8 mouse cellular contexts compared by ENCODE assay signal in the genomic region with DNA sequence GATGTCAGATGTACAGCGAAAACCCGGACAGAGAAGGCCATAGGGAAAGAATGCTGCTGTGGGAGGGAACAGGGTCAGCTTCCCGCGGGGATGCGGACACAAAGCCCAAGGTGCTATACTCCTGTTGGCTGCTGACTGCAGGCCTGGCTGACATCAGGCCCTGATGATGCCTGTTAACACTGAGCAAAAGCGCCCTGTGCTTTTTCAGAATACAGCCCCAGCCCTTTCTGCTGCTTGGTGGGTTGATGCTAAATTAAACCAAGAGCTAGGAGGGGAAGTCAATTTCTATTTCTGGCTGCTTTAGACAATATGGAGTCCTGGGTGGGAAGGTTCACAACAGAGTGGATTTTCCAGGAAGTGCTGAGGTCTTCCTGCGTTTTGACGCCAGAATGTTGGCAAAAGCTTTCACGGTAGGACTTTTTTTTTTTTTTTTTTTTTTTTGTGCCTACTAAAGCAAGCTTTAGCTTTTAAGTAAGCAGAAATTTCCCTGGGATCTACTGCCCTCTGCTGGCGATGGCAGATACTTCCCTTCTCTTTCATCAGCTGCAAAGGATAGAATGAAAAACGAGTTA.
DNase-seq lines count a peak whose midpoint lies in the region; ATAC-seq lines count a peak whose summit lies in the region.

No protein-coding gene starts in this region.

- WGBS in heart, embryonic 14.5 days: 1% methylated on average over 11 of the region's 11 CpGs
- WGBS in liver, embryonic 11.5 days: 13% methylated on average over 11 of the region's 11 CpGs
- WGBS in neural tube, embryonic 13.5 days: 5% methylated on average over 11 of the region's 11 CpGs

- H3K4me3 ChIP-seq in heart, embryonic 14.5 days (ENCODE audit: control insufficient read depth in 1 of 2, insufficient read depth in 1 of 2, low read depth in 1 of 2, low read length in 2 of 2): 0 out of 4 replicates have a peak overlapping the region, but pooled peaks of 1 of the 2 experiments have one; percentile 10
- no peak overlapping the region for H3K4me3 ChIP-seq in liver, embryonic 11.5 days (ENCODE audit: low read depth, low read length)
- H3K4me3 ChIP-seq in neural tube, embryonic 13.5 days: no peak overlapping the region

- no peaks in the 10 kb centered on the region for H3K27me3 ChIP-seq in heart, embryonic 14.5 days (ENCODE audit: control insufficient read depth, insufficient read depth, low read length)
- H3K27me3 ChIP-seq in liver, embryonic 11.5 days (replicated peaks; ENCODE audit: control insufficient read depth, insufficient read depth, low read length): 0 out of 2 replicates have a peak, but pooled peaks cover 2% of the 10 kb centered on the region
- no peaks in the 10 kb centered on the region for H3K27me3 ChIP-seq in neural tube, embryonic 13.5 days

- ATAC-seq in heart, embryonic 14.5 days (ENCODE audit: insufficient number of reproducible peaks, insufficient read depth, low FRiP score, low read depth): peak; percentile 70
- no peak; the same call in 1 of the 2 replicates for ATAC-seq in liver, embryonic 11.5 days (replicated peaks; ENCODE audit: low FRiP score)
- ATAC-seq in neural tube, embryonic 13.5 days (ENCODE audit: low read depth): no peak

- DNase-seq in B cell, adult 2 months: peak; percentile 79 to 81
- DNase-seq in brain, adult 2 months (ENCODE audit: low read depth, low spot score): peak; percentile 90
- peak; percentile 70 for DNase-seq in fibroblast of lung, adult 2 months (ENCODE audit: low read depth)
- DNase-seq in kidney, postnatal 10 days: peak; percentile 93
- peak; percentile 59 for DNase-seq in liver, embryonic 11.5 days (ENCODE audit: low spot score)
- DNase-seq in testis, postnatal 10 days (ENCODE audit: low spot score): peak; percentile 89

- no peaks in the 10 kb centered on the region for H3K36me3 ChIP-seq in heart, embryonic 14.5 days (ENCODE audit: control insufficient read depth, insufficient read depth, low read length)
- H3K36me3 ChIP-seq in liver, embryonic 11.5 days (ENCODE audit: control insufficient read depth, insufficient read depth, low read length): no peaks in the 10 kb centered on the region
- no peaks in the 10 kb centered on the region for H3K36me3 ChIP-seq in neural tube, embryonic 13.5 days

- peak overlapping the region; percentile 54 for H3K4me2 ChIP-seq in heart, embryonic 14.5 days (ENCODE audit: low read length)
- H3K4me2 ChIP-seq in liver, embryonic 11.5 days: no peak overlapping the region
- H3K4me2 ChIP-seq in neural tube, embryonic 13.5 days: peak overlapping the region; percentile 41

- peaks cover 23 to 36% of the 10 kb centered on the region in 2 experiments for H3K4me1 ChIP-seq in heart, embryonic 14.5 days (ENCODE audit: control insufficient read depth in 2 of 2, insufficient read depth in 2 of 2, low read length in 2 of 2)
- peaks cover 2% of the 10 kb centered on the region; the same call in 1 of the 2 replicates for H3K4me1 ChIP-seq in liver, embryonic 11.5 days (replicated peaks; ENCODE audit: control insufficient read depth, insufficient read depth, low read length)
- peaks cover 48% of the 10 kb centered on the region for H3K4me1 ChIP-seq in neural tube, embryonic 13.5 days (replicated peaks)

- peak overlapping the region; percentile 94 to 95 for H3K27ac ChIP-seq in heart, embryonic 14.5 days (replicated peaks in 1 of 2; ENCODE audit: control insufficient read depth in 1 of 2, insufficient read depth in 1 of 2, low read depth in 2 of 2, low read length in 2 of 2)
- H3K27ac ChIP-seq in liver, embryonic 11.5 days (ENCODE audit: low read depth, low read length): no peak overlapping the region
- peak overlapping the region; percentile 80 for H3K27ac ChIP-seq in neural tube, embryonic 13.5 days (replicated peaks)

- no peaks in the 10 kb centered on the region for H3K9me3 ChIP-seq in heart, embryonic 14.5 days (ENCODE audit: control insufficient read depth, low read length)
- H3K9me3 ChIP-seq in liver, embryonic 11.5 days (ENCODE audit: control insufficient read depth, low read length): no peaks in the 10 kb centered on the region
- no peaks in the 10 kb centered on the region for H3K9me3 ChIP-seq in neural tube, embryonic 13.5 days

- H3K9ac ChIP-seq in heart, embryonic 14.5 days (ENCODE audit: low read length): peak overlapping the region; percentile 58
- H3K9ac ChIP-seq in liver, embryonic 11.5 days (ENCODE audit: low read depth, low read length): no peak overlapping the region
- H3K9ac ChIP-seq in neural tube, embryonic 13.5 days: peak overlapping the region; percentile 51; the same call in 1 of the 2 replicates
